Mouse (Mus musculus) lung, postnatal 0 days (tissue): ENCODE measurements around the gene Fbxo48.

Experiments
- CTCF ChIP-seq: IDR thresholded peaks from 2 replicates; pipeline ENCODE4 v1.5.1; 2016; ENCODE audit warnings: antibody characterized with exemption, mild to moderate bottlenecking
- EP300 ChIP-seq: IDR thresholded peaks from 2 replicates; pipeline ENCODE4 v1.6.1; 2016; ENCODE audit warnings: antibody characterized with exemption, mild to moderate bottlenecking, control low read depth

DNA sequence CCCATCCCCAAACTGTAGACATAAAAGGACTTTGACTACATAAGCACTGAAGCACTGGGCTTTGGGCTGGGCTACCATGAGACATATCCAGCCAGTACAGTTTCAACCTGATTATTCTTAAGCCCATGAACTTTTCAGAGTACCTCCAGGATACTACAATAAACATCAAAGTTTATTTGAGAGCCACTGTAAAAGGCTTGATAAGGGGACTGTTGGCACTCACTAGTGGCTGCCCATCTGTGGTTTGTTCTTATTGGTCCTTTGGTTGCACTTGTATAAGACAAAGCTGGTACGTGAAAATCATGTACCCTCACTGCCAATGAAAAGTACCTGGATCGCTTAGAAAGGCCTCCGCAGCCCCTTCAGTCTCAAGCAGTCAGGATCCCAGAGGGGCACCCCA, 36.4 kb upstream of the Fbxo48 start:
- TF ChIP-seq CTCF: no peak
- TF ChIP-seq EP300: no peak
